Mouse (Mus musculus) lung, postnatal 0 days (tissue): ENCODE results near the gene Sgsm2. TPM values are rescaled to one million over a fixed set of nuclear protein-coding genes. Genes with fewer than 3 reads are reported as not detected.

Source experiments
- ATAC-seq: fragments of 200-750 bp; cut with Nextera tagmentation; 2 replicates; pipeline ENCODE4 v1.8.0; 2017; ENCODE audit warnings: moderate library complexity
- DNase-seq: peaks from one replicate; pipeline ENCODE4 v3.0.0-alpha.2; 2016; ENCODE audit warnings: low spot score
- H3K27ac ChIP-seq: fragments of 300-500 bp; sonication (generic); 2 replicates; pipeline ENCODE4 v1.5.1; 2014; ENCODE audit warnings: antibody characterized with exemption, mild to moderate bottlenecking, low read length, mixed read lengths
- H3K27me3 ChIP-seq: fragments of 300-500 bp; sonication (generic); replicated peaks from 2 replicates; pipeline ENCODE4 v1.6.1; 2014; ENCODE audit warnings: low read length, mixed read lengths; ENCODE audit not compliant: insufficient read depth
- H3K36me3 ChIP-seq: fragments of 300-500 bp; sonication (generic); 2 replicates; pipeline ENCODE4 v1.6.1; 2014; ENCODE audit warnings: low read length, mixed read lengths; ENCODE audit not compliant: insufficient read depth
- H3K4me1 ChIP-seq: fragments of 300-500 bp; sonication (generic); 2 replicates; pipeline ENCODE4 v1.6.1; 2014; ENCODE audit warnings: antibody characterized with exemption, low read depth, low read length, mixed read lengths; ENCODE audit not compliant: insufficient read depth
- H3K4me2 ChIP-seq: fragments of 300-500 bp; sonication (generic); replicated peaks from 2 replicates; pipeline ENCODE4 v1.6.1; 2014; ENCODE audit warnings: low read depth, mild to moderate bottlenecking, low read length, moderate library complexity, mixed read lengths
- H3K4me3 ChIP-seq: fragments of 300-500 bp; sonication (generic); 2 replicates; pipeline ENCODE4 v1.5.1; 2014; ENCODE audit warnings: low read depth, low read length
- H3K9ac ChIP-seq: fragments of 300-500 bp; sonication (generic); replicated peaks from 2 replicates; pipeline ENCODE4 v1.6.1; 2014; ENCODE audit warnings: low read depth, mild to moderate bottlenecking
- H3K9me3 ChIP-seq: fragments of 300-500 bp; sonication (generic); 2 replicates; pipeline ENCODE4 v1.6.1; 2016; ENCODE audit warnings: low read length, mixed read lengths
- CTCF ChIP-seq: IDR thresholded peaks from 2 replicates; pipeline ENCODE4 v1.5.1; 2016; ENCODE audit warnings: antibody characterized with exemption, mild to moderate bottlenecking
- EP300 ChIP-seq: IDR thresholded peaks from 2 replicates; pipeline ENCODE4 v1.6.1; 2016; ENCODE audit warnings: antibody characterized with exemption, mild to moderate bottlenecking, control low read depth
- WGBS: fragments of 180-500 bp; shearing (Covaris S2); extraction: QIAGEN DNeasy Blood & Tissue Kit; methylation state at CpG from one replicate; pipeline ENCODE4 v1.1.7; 2014; 5-methylcytosine and 5-hydroxymethylcytosine counted together
- polyA plus RNA-seq: library from polyadenylated mRNA; unstranded; fragments of >200 nt; fragmentation: Nextera tagmentation; extraction: Ambion mirVana; gene quantifications from 2 replicates; pipeline ENCODE4 v1.2.1, GENCODE M21; 2015

Gene Sgsm2
- polyA plus RNA-seq, 1 experiment from 2014 or later, result 2.5 TPM

- Histone ChIP-seq H3K4me3 (no peak overlapping the region), H3K27me3 (no peaks in the 10 kb centered on the region), H3K4me2 (no peak overlapping the region), H3K9ac (0 out of 2 replicates have a peak overlapping the region, but pooled peaks have one; percentile 0), H3K36me3 (no peaks in the 10 kb centered on the region), H3K27ac (peak overlapping the region; percentile 67), H3K4me1 (peaks cover 28% of the 10 kb centered on the region; the same call in 1 of the 2 replicates), H3K9me3 (no peaks in the 10 kb centered on the region)
- DNase-seq (no peak), ATAC-seq (no peak)
- TF ChIP-seq EP300, result no peak
- 37% methylated on average over 1 of the region's 1 CpGs for WGBS
Measured at GRCm38 (mm10) chr11:74834359-74834638, 62.6 kb downstream of the Sgsm2 start.

DNA sequence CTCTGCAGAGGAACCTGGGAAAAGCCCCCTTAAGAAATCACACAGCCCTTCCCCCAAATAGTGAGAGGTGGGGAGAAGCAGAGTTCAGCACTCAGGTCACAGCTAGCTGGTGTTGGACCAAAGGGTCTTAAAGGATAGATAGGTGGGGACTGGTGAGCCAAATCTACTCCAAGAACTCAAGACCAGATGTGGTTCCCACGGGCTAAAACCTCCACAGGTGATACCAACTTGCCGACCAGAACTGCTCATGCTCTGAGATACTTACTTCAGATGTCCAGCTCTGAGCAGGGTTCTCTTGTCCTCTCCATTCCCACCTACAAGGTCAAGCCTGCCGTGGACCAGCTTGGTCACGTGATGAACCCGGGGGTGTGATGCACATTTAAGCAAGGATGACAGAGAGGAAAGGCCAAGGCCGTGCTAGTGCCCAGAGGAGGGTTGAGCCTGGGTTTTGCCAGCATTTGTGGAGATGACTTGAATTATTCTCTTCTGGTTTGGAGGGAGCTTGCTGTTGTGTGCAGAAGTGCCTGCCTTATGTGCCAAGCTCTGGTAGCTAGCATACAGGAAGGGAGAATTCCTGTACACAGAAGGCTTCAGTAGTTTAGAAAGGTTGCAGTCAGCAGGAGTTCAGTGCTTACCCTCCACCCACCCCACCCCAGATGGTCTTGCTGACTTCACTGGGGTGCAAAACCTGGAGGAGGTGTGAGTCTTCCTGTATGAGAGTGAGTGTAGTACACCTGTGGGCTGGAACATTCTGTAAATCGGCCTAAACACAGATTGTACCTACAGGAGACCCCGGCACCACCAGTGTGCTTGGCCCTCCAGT, 63.1 kb downstream of the Sgsm2 start:
- no peaks in the 10 kb centered on the region for H3K9me3 ChIP-seq
- H3K4me3 ChIP-seq, result no peak overlapping the region
- no peaks in the 10 kb centered on the region for H3K36me3 ChIP-seq
- H3K27ac ChIP-seq, result peak overlapping the region; percentile 67
- DNase-seq, result no peak
- peaks cover 29% of the 10 kb centered on the region; the same call in 1 of the 2 replicates for H3K4me1 ChIP-seq
- H3K9ac ChIP-seq, result 0 out of 2 replicates have a peak overlapping the region, but pooled peaks have one; percentile 0
- TF ChIP-seq EP300 (no peak), CTCF (no peak)
- 70% methylated on average over 8 of the region's 8 CpGs for WGBS
- H3K27me3 ChIP-seq, result no peaks in the 10 kb centered on the region
- peak overlapping the region; percentile 84 for H3K4me2 ChIP-seq
- no peak for ATAC-seq

DNA sequence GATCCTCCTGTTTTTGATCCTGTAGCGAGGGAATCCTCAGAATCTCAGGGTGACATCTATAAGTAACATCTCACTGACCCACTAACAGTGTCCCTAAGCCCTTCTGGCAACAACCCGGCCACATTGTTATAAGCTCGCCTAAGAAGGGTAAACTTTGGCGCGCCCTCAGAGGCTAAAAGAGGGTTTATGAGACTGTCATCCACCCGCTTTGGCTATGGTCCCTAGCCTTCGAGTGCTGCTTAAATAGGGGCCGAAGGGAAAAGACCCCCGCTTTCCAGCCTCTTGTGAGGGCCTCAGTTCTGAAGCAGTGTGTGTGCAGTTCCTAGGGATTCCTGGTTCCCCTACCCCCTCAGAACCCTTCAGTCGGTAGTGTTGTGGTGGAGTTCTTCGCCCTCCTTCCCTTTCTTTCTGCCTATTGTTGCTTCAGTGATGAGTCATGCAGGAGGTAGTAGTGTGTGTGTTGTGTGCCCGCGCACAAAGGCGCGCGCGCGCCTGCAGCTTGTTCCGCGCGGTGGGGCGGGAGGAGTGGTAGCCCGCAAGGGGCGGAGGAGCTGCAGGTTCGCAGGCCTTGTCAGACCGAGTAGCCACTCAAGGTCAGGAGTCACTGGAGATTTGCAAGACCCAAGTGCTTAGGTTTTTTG, 64.2 kb downstream of the Sgsm2 start:
- Histone ChIP-seq H3K27ac (peak overlapping the region; percentile 98), H3K4me3 (peak overlapping the region; percentile 81), H3K9ac (peak overlapping the region; percentile 51), H3K27me3 (no peaks in the 10 kb centered on the region), H3K4me1 (peaks cover 29% of the 10 kb centered on the region; the same call in 1 of the 2 replicates), H3K9me3 (no peaks in the 10 kb centered on the region), H3K4me2 (peak overlapping the region; percentile 84), H3K36me3 (no peaks in the 10 kb centered on the region)
- DNase-seq (peak; percentile 94), ATAC-seq (peak; percentile 3; the same call in 1 of the 2 replicates)
- 1% methylated on average over 26 of the region's 26 CpGs for WGBS
- TF ChIP-seq EP300 (no peak; the same call in 1 of the 2 replicates), CTCF (peak; percentile 4; the same call in 1 of the 2 replicates)

- no peaks in the 10 kb centered on the region for H3K9me3 ChIP-seq
- H3K4me3 ChIP-seq, result peak overlapping the region; percentile 81
- WGBS, result under 1% methylated on average over 51 of the region's 61 CpGs
- peak; percentile 99 for DNase-seq
- peak overlapping the region; percentile 98 for H3K27ac ChIP-seq
- H3K4me1 ChIP-seq, result peaks cover 25% of the 10 kb centered on the region; the same call in 1 of the 2 replicates
- no peak for TF ChIP-seq EP300
- TF ChIP-seq CTCF, result no peak; the same call in 1 of the 2 replicates
- H3K9ac ChIP-seq, result peak overlapping the region; percentile 96
- ATAC-seq, result peak; percentile 78
- peak overlapping the region; percentile 84 for H3K4me2 ChIP-seq
- H3K36me3 ChIP-seq, result no peaks in the 10 kb centered on the region
- H3K27me3 ChIP-seq, result no peaks in the 10 kb centered on the region
Measured at GRCm38 (mm10) chr11:74831606-74832451, 65.0 kb downstream of the Sgsm2 start.

GRCm38 (mm10) chr11:74831191-74831605, 65.7 kb downstream of the Sgsm2 start:
- WGBS, result under 1% methylated on average over 34 of the region's 35 CpGs
- ATAC-seq, result no peak
- DNase-seq, result peak; percentile 68

More at GRCm38 (mm10) chr11:74831191-74831605, 65.7 kb downstream of the Sgsm2 start:
- peaks cover 25% of the 10 kb centered on the region; the same call in 1 of the 2 replicates for H3K4me1 ChIP-seq
- peak overlapping the region; percentile 96 for H3K9ac ChIP-seq
- H3K27ac ChIP-seq, result peak overlapping the region; percentile 98
- no peaks in the 10 kb centered on the region for H3K36me3 ChIP-seq
- H3K27me3 ChIP-seq, result no peaks in the 10 kb centered on the region
- H3K4me2 ChIP-seq, result peak overlapping the region; percentile 84
- no peaks in the 10 kb centered on the region for H3K9me3 ChIP-seq
- TF ChIP-seq CTCF (no peak), EP300 (no peak)
- peak overlapping the region; percentile 81 for H3K4me3 ChIP-seq
